Mouse (Mus musculus): ENCODE data around the gene Apbb2. TPM values are rescaled to one million over a fixed set of nuclear protein-coding genes. Genes with fewer than 3 reads are reported as not detected.

Apbb2 gene
- polyA plus RNA-seq, 1 experiment from 2014 or later = 28.2 TPM

DNA sequence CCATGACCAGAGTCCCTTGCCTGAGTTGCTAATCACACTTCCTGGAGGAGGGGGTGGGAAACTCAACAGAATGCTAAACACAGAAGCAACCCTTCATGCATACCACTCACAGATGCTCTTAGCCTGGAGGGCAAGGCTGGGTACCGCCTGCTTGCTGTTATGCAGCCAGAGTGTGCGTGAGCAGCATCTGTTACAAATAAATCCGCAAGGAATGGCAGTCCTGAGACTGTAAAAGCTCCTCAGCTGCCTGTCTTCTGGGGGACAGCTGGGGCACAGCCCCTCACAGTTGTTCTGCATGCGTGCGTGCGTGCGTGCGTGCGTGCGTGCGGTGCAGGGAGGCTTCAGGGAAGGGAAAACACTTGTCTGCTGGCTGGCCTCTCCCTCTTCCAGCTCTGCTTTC is 250.9 kb downstream of the Apbb2 start:
- peak overlapping the region; percentile 57; the same call in 1 of the 2 replicates for H3K27ac ChIP-seq (replicated peaks)
- no peaks in the 10 kb centered on the region for H3K9me3 ChIP-seq (replicated peaks)
- no peaks in the 10 kb centered on the region for H3K27me3 ChIP-seq (ENCODE audit: low read depth, poor library complexity, severe bottlenecking)
- no peaks in the 10 kb centered on the region for H3K36me3 ChIP-seq
- H3K4me3 ChIP-seq = no peak overlapping the region
- peaks cover 14% of the 10 kb centered on the region for H3K4me1 ChIP-seq
- DNase-seq (ENCODE audit: low spot score) = no peak
- 92% methylated on average over 11 of the region's 11 CpGs for WGBS

DNA sequence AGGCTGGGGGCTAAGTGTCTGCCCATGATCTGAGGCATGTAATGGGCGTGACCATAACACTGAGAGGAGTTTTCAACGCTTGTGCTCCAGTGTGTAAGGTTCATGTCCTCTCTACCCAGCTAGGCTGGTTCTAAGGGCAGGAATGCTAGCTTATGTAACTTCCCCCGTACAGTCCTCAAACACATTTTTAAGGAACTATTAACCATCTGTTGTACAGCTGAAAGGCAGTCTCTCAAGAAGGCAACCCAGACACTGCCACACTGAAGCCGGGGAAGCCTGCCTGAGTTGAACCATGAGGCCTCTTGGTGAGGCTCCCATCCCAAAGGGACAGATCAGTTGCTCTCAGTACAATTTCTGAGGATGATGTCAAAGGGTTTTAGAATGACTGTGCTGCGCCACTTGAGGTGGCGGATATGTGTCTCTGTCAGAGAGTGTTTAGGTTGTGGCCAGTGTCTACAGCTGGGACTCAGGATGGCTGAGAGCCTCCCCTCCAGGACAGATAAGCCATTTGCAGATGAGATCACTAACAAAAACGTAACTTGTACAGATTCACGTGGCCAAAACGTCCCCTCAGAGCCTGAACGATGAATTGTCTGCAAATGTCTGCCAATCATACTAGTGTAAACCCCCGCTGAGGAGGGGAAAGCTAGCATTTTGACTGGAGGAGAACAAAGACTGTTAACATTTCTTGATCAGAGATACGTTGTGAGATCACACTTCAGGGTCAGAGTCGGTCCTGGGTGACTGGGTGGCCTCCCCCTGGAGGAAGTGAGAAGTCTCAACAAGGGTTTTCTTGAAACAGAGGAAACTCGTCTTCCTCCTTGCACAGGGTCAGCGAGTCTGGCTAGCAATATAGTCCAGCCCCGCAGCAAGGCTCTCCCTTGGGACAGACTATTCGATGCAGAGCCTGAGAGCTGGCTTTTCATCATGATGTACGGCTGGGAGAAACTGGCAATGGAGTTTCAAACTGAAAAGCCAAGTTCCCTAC is 255.0 kb downstream of the Apbb2 start:
- no peak for DNase-seq (ENCODE audit: low spot score)
- Histone ChIP-seq H3K36me3 (no peaks in the 10 kb centered on the region), H3K27ac (replicated peaks) (0 out of 2 replicates have a peak overlapping the region, but pooled peaks have one; percentile 23), H3K4me1 (peaks cover 27% of the 10 kb centered on the region), H3K9me3 (replicated peaks) (no peaks in the 10 kb centered on the region), H3K27me3 (ENCODE audit: low read depth, poor library complexity, severe bottlenecking) (no peaks in the 10 kb centered on the region), H3K4me3 (no peak overlapping the region)
- 87% methylated on average over 18 of the region's 18 CpGs for WGBS

DNA sequence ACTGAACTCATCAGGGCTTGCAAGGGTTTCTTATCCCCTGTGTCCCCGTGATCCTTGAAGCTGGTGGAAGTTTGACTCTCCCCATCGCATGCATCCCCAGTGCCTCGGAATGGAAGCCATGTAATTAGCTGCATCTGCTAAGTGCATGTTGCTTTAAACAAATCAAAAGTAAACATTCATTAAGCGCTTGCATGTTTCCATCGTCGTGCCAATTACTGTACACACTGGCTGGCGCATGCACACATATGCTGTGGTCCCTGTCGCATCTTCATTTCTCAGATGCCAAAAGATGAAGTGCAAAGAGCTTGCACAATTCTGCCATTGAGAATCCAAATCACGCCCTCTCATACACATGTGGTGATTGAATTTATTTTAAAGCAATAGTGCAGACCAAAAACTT is 257.8 kb downstream of the Apbb2 start:
- DNase-seq (ENCODE audit: low spot score) = no peak
- Histone ChIP-seq H3K9me3 (replicated peaks) (no peaks in the 10 kb centered on the region; the same call in 1 of the 2 replicates), H3K36me3 (peaks cover 1% of the 10 kb centered on the region; the same call in 1 of the 2 replicates), H3K27me3 (ENCODE audit: low read depth, poor library complexity, severe bottlenecking) (no peaks in the 10 kb centered on the region), H3K4me1 (peaks cover 18% of the 10 kb centered on the region), H3K4me3 (no peak overlapping the region), H3K27ac (replicated peaks) (no peak overlapping the region)
- WGBS = 89% methylated on average over 9 of the region's 9 CpGs

DNA sequence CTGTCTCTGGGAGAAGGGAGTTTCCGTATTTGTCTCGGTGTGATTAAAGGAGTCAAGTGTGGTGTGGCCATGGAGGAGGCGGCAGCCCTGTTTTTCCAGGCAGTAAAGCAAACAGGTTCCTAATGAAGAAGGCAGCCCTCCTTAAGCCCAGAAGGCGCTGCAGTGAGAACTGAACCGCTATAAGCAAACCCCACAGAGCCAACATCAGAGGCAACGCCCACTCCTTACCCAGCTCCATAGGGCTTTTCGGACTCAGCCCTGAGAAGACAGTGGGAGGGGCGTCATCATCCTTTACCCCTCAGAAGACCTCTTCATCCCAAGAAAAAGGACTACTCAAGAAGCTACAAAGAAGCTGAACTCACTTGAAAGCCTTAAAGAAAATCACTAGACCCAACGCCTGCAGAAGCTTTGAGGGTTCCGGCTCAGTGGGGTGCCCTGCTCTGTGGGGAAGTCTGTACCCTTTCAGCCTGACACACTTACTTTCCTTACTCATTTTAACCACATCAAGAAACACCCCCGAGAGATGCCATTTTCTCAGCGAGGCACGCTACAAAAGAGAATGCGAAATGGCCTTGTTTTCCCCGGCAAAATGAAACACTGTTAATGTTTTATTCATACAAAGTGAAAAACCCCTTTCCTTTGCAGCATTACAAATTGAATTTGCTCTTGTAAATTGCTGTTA is 258.7 kb downstream of the Apbb2 start:
- Histone ChIP-seq H3K4me3 (no peak overlapping the region), H3K36me3 (peaks cover 4% of the 10 kb centered on the region; the same call in 1 of the 2 replicates), H3K27ac (replicated peaks) (no peak overlapping the region), H3K4me1 (peaks cover 18% of the 10 kb centered on the region), H3K27me3 (ENCODE audit: low read depth, poor library complexity, severe bottlenecking) (no peaks in the 10 kb centered on the region), H3K9me3 (replicated peaks) (no peaks in the 10 kb centered on the region; the same call in 1 of the 2 replicates)
- DNase-seq (ENCODE audit: low spot score) = no peak
- WGBS = 50% methylated on average over 15 of the region's 15 CpGs

DNA sequence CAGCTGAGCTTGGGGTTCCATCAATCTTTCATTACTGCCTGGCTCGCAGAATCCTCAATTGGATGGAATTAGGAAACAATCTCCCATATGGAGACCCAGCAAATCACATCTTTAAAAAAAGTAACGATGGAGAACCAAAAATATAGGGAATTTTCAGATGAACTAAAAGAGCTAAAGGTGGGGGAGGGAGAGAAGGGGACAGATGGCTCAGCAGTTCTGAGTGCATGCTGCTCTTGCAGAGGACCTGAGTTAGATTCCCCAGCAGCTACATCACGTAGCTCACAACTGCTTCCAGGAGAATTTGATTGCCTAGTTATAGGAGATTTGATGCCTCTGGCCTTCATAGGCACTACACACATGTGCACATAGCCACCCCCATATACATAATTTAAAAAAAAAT is 263.4 kb downstream of the Apbb2 start:
- Histone ChIP-seq H3K9me3 (replicated peaks) (no peaks in the 10 kb centered on the region; the same call in 1 of the 2 replicates), H3K36me3 (peaks cover 10% of the 10 kb centered on the region), H3K27me3 (ENCODE audit: low read depth, poor library complexity, severe bottlenecking) (no peaks in the 10 kb centered on the region), H3K27ac (replicated peaks) (no peak overlapping the region), H3K4me3 (no peak overlapping the region), H3K4me1 (peaks cover 8% of the 10 kb centered on the region)
- WGBS = 93% methylated on average over 3 of the region's 3 CpGs
- DNase-seq (ENCODE audit: low spot score) = no peak

DNA sequence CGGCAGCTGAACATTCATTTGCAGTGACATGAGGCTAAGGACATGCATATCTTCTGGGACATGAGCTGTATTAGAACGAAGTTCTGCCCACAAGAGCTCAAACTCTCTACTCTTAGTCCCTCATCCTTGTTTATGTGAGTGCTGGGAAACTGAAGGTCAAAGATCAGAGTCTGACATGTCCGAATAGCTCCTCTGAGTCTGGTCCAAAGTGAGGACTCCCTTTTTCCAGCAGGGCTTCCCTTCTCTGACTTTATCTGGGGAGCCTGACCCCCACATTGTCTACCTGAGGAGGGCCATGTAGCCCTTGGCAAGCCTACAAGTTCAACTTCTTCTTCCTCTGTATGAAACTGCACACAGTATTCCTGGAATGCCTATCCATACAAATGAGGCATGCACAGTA is 264.7 kb downstream of the Apbb2 start:
- Histone ChIP-seq H3K4me3 (no peak overlapping the region), H3K27ac (replicated peaks) (no peak overlapping the region), H3K36me3 (peaks cover 10% of the 10 kb centered on the region), H3K4me1 (no peaks in the 10 kb centered on the region), H3K9me3 (replicated peaks) (no peaks in the 10 kb centered on the region; the same call in 1 of the 2 replicates), H3K27me3 (ENCODE audit: low read depth, poor library complexity, severe bottlenecking) (no peaks in the 10 kb centered on the region)
- 83% methylated on average over 3 of the region's 3 CpGs for WGBS
- no peak for DNase-seq (ENCODE audit: low spot score)

DNA sequence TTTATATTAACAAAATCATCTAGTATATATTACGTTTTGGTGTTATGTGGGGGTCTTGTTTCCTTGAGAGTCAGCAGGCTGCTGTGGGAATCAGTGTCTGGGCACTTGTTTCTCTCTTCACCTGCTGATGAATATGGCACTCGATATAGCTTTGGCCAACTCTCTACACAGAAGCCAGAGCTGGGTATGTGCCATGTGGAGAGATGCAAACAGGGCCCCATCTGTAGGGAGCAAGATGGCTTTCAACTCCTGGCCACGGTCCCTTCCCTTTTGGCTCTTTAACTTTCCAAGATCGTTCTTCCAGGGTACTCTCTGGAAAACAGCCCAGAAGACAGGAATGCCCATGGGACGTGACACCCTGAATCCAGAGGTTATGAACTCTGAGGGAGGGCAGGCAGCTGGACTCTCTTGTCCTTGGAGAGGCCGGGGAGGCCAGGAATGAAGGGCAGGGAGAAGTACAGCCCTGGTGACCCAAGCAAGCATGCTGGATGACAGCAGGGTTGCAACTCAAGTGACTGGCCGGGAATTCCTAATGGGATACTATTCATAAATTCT is 266.7 kb downstream of the Apbb2 start:
- WGBS = 94% methylated on average over 7 of the region's 7 CpGs

DNA sequence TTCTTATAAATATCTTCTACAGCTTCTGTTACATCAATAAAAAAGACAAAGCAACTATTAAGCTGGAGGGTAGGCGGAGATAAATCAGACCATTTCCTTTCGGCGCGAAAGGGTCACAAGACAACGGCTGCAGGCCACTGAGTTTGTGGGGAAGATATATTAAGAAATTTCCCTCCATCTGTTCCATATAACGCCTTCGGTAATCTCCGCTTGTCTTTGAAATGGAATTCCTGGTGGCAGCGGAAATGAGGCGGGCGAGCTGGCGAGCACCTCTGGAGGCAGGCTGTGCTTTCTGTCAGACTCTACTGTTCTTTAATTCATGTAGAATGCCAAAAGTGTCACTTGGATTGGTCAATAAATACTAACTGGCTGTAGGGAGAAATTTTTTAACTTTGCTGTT is 267.5 kb downstream of the Apbb2 start:
- Histone ChIP-seq H3K4me1 (peaks cover 12% of the 10 kb centered on the region), H3K4me3 (no peak overlapping the region), H3K27me3 (ENCODE audit: low read depth, poor library complexity, severe bottlenecking) (no peaks in the 10 kb centered on the region), H3K27ac (replicated peaks) (no peak overlapping the region), H3K9me3 (replicated peaks) (no peaks in the 10 kb centered on the region; the same call in 1 of the 2 replicates), H3K36me3 (peaks cover 10% of the 10 kb centered on the region)
- 89% methylated on average over 12 of the region's 12 CpGs for WGBS
- DNase-seq (ENCODE audit: low spot score) = no peak

More for the DNA sequence above, 266.7 kb downstream of the Apbb2 start:
- H3K9me3 ChIP-seq (replicated peaks) = no peaks in the 10 kb centered on the region; the same call in 1 of the 2 replicates
- H3K27me3 ChIP-seq (ENCODE audit: low read depth, poor library complexity, severe bottlenecking) = no peaks in the 10 kb centered on the region
- peaks cover 12% of the 10 kb centered on the region for H3K4me1 ChIP-seq
- no peak for DNase-seq (ENCODE audit: low spot score)
- H3K4me3 ChIP-seq = no peak overlapping the region
- H3K36me3 ChIP-seq = peaks cover 10% of the 10 kb centered on the region
- H3K27ac ChIP-seq (replicated peaks) = no peak overlapping the region

DNA sequence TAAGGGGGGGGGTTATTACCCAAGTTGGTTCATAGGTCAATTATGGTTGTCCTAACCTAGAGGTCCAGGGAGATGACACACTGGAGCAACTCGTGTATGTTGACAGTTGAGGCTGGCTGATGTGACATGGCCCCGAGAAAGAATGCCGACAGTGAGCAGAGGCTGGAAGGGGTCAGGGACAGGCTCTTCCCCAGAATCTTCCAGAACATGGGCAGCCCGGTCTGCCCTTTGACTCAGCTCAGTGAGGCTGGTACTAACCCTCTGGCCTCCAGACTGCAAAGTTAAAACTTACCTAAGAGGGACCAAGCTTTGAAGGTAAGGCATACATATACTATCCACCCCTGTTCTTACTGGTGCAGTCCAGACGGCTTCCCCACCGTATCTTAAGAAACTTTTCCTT is 268.0 kb downstream of the Apbb2 start:
- DNase-seq (ENCODE audit: low spot score) = no peak
- Histone ChIP-seq H3K36me3 (peaks cover 7% of the 10 kb centered on the region), H3K4me1 (peaks cover 12% of the 10 kb centered on the region), H3K4me3 (no peak overlapping the region), H3K27me3 (ENCODE audit: low read depth, poor library complexity, severe bottlenecking) (no peaks in the 10 kb centered on the region), H3K27ac (replicated peaks) (no peak overlapping the region), H3K9me3 (replicated peaks) (no peaks in the 10 kb centered on the region; the same call in 1 of the 2 replicates)
- WGBS = 95% methylated on average over 6 of the region's 6 CpGs

DNA sequence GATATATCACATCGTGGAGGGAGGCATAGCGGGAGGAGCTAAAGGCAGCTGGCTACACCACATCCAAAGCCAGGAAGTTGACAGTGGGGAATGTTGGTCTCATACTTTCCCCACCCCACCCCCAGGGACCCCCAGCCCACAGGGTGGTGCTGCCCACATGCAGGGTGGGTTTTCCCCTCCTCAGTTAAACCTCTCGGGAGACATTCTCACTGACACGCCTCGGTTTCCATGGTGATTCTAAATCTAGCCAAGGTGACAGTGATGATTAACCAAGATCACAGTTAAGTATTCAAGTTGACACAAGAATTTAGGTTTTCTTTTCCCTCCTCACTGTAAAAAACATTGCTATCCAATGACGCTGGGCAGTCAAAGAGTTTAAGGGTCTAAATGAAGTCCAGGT is 270.2 kb downstream of the Apbb2 start:
- Histone ChIP-seq H3K27ac (replicated peaks) (no peak overlapping the region), H3K27me3 (ENCODE audit: low read depth, poor library complexity, severe bottlenecking) (no peaks in the 10 kb centered on the region), H3K4me3 (no peak overlapping the region), H3K9me3 (replicated peaks) (no peaks in the 10 kb centered on the region; the same call in 1 of the 2 replicates), H3K36me3 (peaks cover 6% of the 10 kb centered on the region; the same call in 1 of the 2 replicates), H3K4me1 (peaks cover 12% of the 10 kb centered on the region)
- 83% methylated on average over 6 of the region's 6 CpGs for WGBS
- no peak for DNase-seq (ENCODE audit: low spot score)

DNA sequence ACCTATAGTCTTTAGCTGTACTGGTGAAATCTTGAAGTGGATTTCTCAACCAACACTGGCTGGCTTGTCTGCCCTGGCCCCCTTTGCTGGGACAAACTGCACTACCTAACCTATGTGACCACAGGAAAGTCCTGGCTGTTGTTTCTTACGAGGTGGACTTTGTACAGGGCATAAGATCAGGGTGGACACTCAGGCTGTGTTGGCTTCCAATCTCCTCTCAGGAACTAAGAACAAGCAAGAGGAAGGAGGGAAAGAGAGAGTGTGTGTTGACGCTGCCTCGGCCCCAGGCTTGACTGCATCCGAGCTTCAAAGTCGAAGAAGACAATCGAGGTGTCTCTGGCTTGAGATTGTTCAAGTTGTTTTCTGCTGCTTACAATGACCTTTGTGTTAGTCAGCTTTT is 271.8 kb downstream of the Apbb2 start:
- Histone ChIP-seq H3K27me3 (ENCODE audit: low read depth, poor library complexity, severe bottlenecking) (no peaks in the 10 kb centered on the region), H3K27ac (replicated peaks) (no peak overlapping the region), H3K4me3 (no peak overlapping the region), H3K36me3 (no peaks in the 10 kb centered on the region), H3K9me3 (replicated peaks) (no peaks in the 10 kb centered on the region), H3K4me1 (peaks cover 20% of the 10 kb centered on the region)
- no peak for DNase-seq (ENCODE audit: low spot score)
- 93% methylated on average over 6 of the region's 6 CpGs for WGBS

DNA sequence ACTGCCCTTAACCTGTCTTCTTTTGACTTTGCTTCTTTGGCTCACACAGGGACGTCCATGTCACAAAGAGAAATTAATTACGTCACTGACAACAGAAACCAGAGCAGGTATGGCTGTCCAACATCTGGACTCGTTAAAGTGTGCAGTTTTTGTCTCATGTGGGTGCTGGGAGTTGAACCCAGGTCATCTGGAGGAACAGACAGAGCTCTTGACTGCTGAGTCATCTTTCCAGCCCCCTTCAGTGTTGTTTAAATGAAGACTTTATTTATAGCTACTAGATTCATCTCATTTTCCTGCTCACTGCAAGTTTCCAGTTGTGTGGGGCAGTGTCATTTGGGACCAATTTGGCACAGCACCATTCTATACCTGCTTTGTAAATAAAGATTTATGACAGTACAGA is 273.4 kb downstream of the Apbb2 start:
- no peaks in the 10 kb centered on the region for H3K36me3 ChIP-seq
- H3K4me1 ChIP-seq = peaks cover 34% of the 10 kb centered on the region
- H3K27ac ChIP-seq (replicated peaks) = no peak overlapping the region
- H3K9me3 ChIP-seq (replicated peaks) = no peaks in the 10 kb centered on the region
- no peak overlapping the region for H3K4me3 ChIP-seq
- no peak for DNase-seq (ENCODE audit: low spot score)
- H3K27me3 ChIP-seq (ENCODE audit: low read depth, poor library complexity, severe bottlenecking) = no peaks in the 10 kb centered on the region
- WGBS = 74% methylated on average over 3 of the region's 3 CpGs

All from midbrain, embryonic 10.5 days (tissue).